Mouse (Mus musculus) forebrain, embryonic 10.5 days (tissue): Measurements from ENCODE around the gene Rnf157. TPM values are rescaled to one million over a fixed set of nuclear protein-coding genes. Genes with fewer than 3 reads are reported as not detected.
A peak's percentile ranks its signal among the peaks of the same experiment; 100 is the strongest.
"Not testable (repeated sequence)": the region's sequence is repeated elsewhere in the genome, so short reads cannot be mapped to it uniquely, and the experiment has no call there.

Experiments
- DNase-seq: peaks from one replicate; pipeline ENCODE4 v3.0.0-alpha.2; 2017; ENCODE audit warnings: low spot score; ENCODE audit errors: extremely low spot score
- H3K27ac ChIP-seq: fragments of 300-500 bp; sonication (generic); 2 replicates; pipeline ENCODE4 v1.5.1; 2016; ENCODE audit warnings: mild to moderate bottlenecking
- H3K27me3 ChIP-seq: fragments of 300-500 bp; sonication (generic); 2 replicates; pipeline ENCODE4 v1.6.1; 2016; ENCODE audit warnings: mild to moderate bottlenecking; ENCODE audit not compliant: poor library complexity, severe bottlenecking
- H3K36me3 ChIP-seq: fragments of 300-500 bp; sonication (generic); replicated peaks from 2 replicates; pipeline ENCODE4 v1.6.1; 2016; ENCODE audit warnings: mild to moderate bottlenecking, moderate library complexity
- H3K4me1 ChIP-seq: fragments of 300-500 bp; sonication (generic); 2 replicates; pipeline ENCODE4 v1.6.1; 2016
- H3K4me3 ChIP-seq: fragments of 300-500 bp; sonication (generic); 2 replicates; pipeline ENCODE4 v1.5.1; 2016; ENCODE audit warnings: mild to moderate bottlenecking, moderate library complexity
- H3K9me3 ChIP-seq: fragments of 300-500 bp; sonication (generic); 2 replicates; pipeline ENCODE4 v1.6.1; 2016; ENCODE audit warnings: mild to moderate bottlenecking, moderate library complexity
- WGBS: fragments of 180-500 bp; shearing (Covaris S2); methylation state at CpG from one replicate; pipeline ENCODE4 v1.1.7; 2016; 5-methylcytosine and 5-hydroxymethylcytosine counted together
- polyA plus RNA-seq: library from polyadenylated mRNA; unstranded; fragments of >200 nt; fragmentation: Nextera tagmentation; extraction: Ambion mirVana; gene quantifications from 2 replicates; pipeline ENCODE4 v1.2.1, GENCODE M21; 2016

Rnf157 gene
- polyA plus RNA-seq, 1 experiment from 2014 or later = 5.7 TPM

GRCm38 (mm10) chr11:116379530-116379929, 33.3 kb downstream of the Rnf157 start:
- Histone ChIP-seq H3K9me3 (no peaks in the 10 kb centered on the region), H3K27ac (no peak overlapping the region), H3K36me3 (no peaks in the 10 kb centered on the region), H3K27me3 (no peaks in the 10 kb centered on the region), H3K4me1 (no peaks in the 10 kb centered on the region), H3K4me3 (no peak overlapping the region)
- WGBS = 87% methylated on average over 6 of the region's 6 CpGs
- no peak for DNase-seq

GRCm38 (mm10) chr11:116376945-116377661, 35.7 kb downstream of the Rnf157 start:
- 78% methylated on average over 7 of the region's 7 CpGs for WGBS
- H3K4me3 ChIP-seq = no peak overlapping the region
- no peaks in the 10 kb centered on the region for H3K9me3 ChIP-seq
- H3K4me1 ChIP-seq = peaks cover 7% of the 10 kb centered on the region; the same call in 1 of the 2 replicates
- no peak for DNase-seq
- H3K27ac ChIP-seq = no peak overlapping the region
- no peaks in the 10 kb centered on the region for H3K36me3 ChIP-seq
- H3K27me3 ChIP-seq = no peaks in the 10 kb centered on the region

- no peak overlapping the region for H3K27ac ChIP-seq
- H3K9me3 ChIP-seq = no peaks in the 10 kb centered on the region
- H3K4me3 ChIP-seq = no peak overlapping the region
- no peak for DNase-seq
- H3K36me3 ChIP-seq = no peaks in the 10 kb centered on the region
- WGBS = 85% methylated on average over 4 of the region's 4 CpGs
- peaks cover 16% of the 10 kb centered on the region for H3K4me1 ChIP-seq
- peaks cover 5% of the 10 kb centered on the region; the same call in 1 of the 2 replicates for H3K27me3 ChIP-seq
Observed at GRCm38 (mm10) chr11:116371894-116372450, 40.9 kb downstream of the Rnf157 start.

GRCm38 (mm10) chr11:116369633-116370032, 43.2 kb downstream of the Rnf157 start:
- no peak overlapping the region for H3K4me3 ChIP-seq
- peaks cover 33% of the 10 kb centered on the region for H3K4me1 ChIP-seq
- H3K9me3 ChIP-seq = no peaks in the 10 kb centered on the region
- no peaks in the 10 kb centered on the region for H3K36me3 ChIP-seq
- no peak overlapping the region for H3K27ac ChIP-seq
- H3K27me3 ChIP-seq = peaks cover 5% of the 10 kb centered on the region; the same call in 1 of the 2 replicates
- WGBS = 81% methylated on average over 5 of the region's 5 CpGs
- no peak for DNase-seq

- peaks cover 5% of the 10 kb centered on the region; the same call in 1 of the 2 replicates for H3K27me3 ChIP-seq
- no peaks in the 10 kb centered on the region for H3K36me3 ChIP-seq
- WGBS = 92% methylated on average over 14 of the region's 14 CpGs
- DNase-seq = no peak
- peaks cover 35% of the 10 kb centered on the region for H3K4me1 ChIP-seq
- H3K27ac ChIP-seq = no peak overlapping the region
- H3K9me3 ChIP-seq = no peaks in the 10 kb centered on the region
- H3K4me3 ChIP-seq = no peak overlapping the region
Observed at GRCm38 (mm10) chr11:116369051-116369450, 43.8 kb downstream of the Rnf157 start.

GRCm38 (mm10) chr11:116368116-116368515, 44.7 kb downstream of the Rnf157 start:
- DNase-seq = peak; percentile 77
- 18% methylated on average over 9 of the region's 9 CpGs for WGBS
- Histone ChIP-seq H3K4me3 (no peak overlapping the region), H3K27ac (no peak overlapping the region), H3K4me1 (peaks cover 35% of the 10 kb centered on the region), H3K27me3 (peaks cover 5% of the 10 kb centered on the region; the same call in 1 of the 2 replicates), H3K9me3 (no peaks in the 10 kb centered on the region), H3K36me3 (no peaks in the 10 kb centered on the region)

GRCm38 (mm10) chr11:116366647-116367046, 46.2 kb downstream of the Rnf157 start:
- WGBS = 93% methylated on average over 1 of the region's 1 CpGs
- Histone ChIP-seq H3K4me3 (no peak overlapping the region), H3K36me3 (no peaks in the 10 kb centered on the region), H3K27me3 (peaks cover 5% of the 10 kb centered on the region; the same call in 1 of the 2 replicates), H3K9me3 (no peaks in the 10 kb centered on the region), H3K4me1 (peaks cover 34% of the 10 kb centered on the region), H3K27ac (no peak overlapping the region)
- DNase-seq = no peak

GRCm38 (mm10) chr11:116366124-116366523, 46.7 kb downstream of the Rnf157 start:
- DNase-seq = no peak
- 86% methylated on average over 2 of the region's 2 CpGs for WGBS
- H3K36me3 ChIP-seq = 0 out of 2 replicates have a peak, but pooled peaks cover 2% of the 10 kb centered on the region
- peaks cover 30% of the 10 kb centered on the region for H3K4me1 ChIP-seq
- H3K4me3 ChIP-seq = no peak overlapping the region
- peaks cover 5% of the 10 kb centered on the region; the same call in 1 of the 2 replicates for H3K27me3 ChIP-seq
- H3K9me3 ChIP-seq = no peaks in the 10 kb centered on the region
- H3K27ac ChIP-seq = no peak overlapping the region

GRCm38 (mm10) chr11:116365432-116365831, 47.4 kb downstream of the Rnf157 start:
- H3K4me1 ChIP-seq = peaks cover 30% of the 10 kb centered on the region
- H3K36me3 ChIP-seq = 0 out of 2 replicates have a peak, but pooled peaks cover 8% of the 10 kb centered on the region
- no peak for DNase-seq
- WGBS = 47% methylated on average over 13 of the region's 13 CpGs
- peaks cover 5% of the 10 kb centered on the region; the same call in 1 of the 2 replicates for H3K27me3 ChIP-seq
- no peak overlapping the region for H3K27ac ChIP-seq
- no peak overlapping the region for H3K4me3 ChIP-seq
- H3K9me3 ChIP-seq = no peaks in the 10 kb centered on the region

- H3K27ac ChIP-seq = no peak overlapping the region
- 74% methylated on average over 11 of the region's 11 CpGs for WGBS
- no peaks in the 10 kb centered on the region for H3K9me3 ChIP-seq
- peaks cover 26% of the 10 kb centered on the region; the same call in 1 of the 2 replicates for H3K36me3 ChIP-seq
- H3K27me3 ChIP-seq = no peaks in the 10 kb centered on the region
- DNase-seq = no peak
- no peak overlapping the region for H3K4me3 ChIP-seq
- peaks cover 31% of the 10 kb centered on the region for H3K4me1 ChIP-seq
Observed at GRCm38 (mm10) chr11:116362015-116362414, 50.8 kb downstream of the Rnf157 start.

- whole genome bisulfite sequencing = 95% methylated on average over 5 of the region's 5 CpGs
- Histone ChIP-seq H3K36me3 (peaks cover 26% of the 10 kb centered on the region; the same call in 1 of the 2 replicates), H3K4me1 (peaks cover 26% of the 10 kb centered on the region)
- not testable (repeated sequence) for DNase-seq, H3K27ac ChIP-seq, H3K4me3 ChIP-seq, H3K9me3 ChIP-seq, H3K27me3 ChIP-seq
Observed at GRCm38 (mm10) chr11:116360915-116361314, 51.9 kb downstream of the Rnf157 start.

GRCm38 (mm10) chr11:116359652-116360051, 53.2 kb downstream of the Rnf157 start:
- no peaks in the 10 kb centered on the region; the same call in 1 of the 2 replicates for H3K9me3 ChIP-seq
- WGBS = 92% methylated on average over 12 of the region's 12 CpGs
- H3K4me1 ChIP-seq = peaks cover 15% of the 10 kb centered on the region
- no peak overlapping the region for H3K27ac ChIP-seq
- H3K27me3 ChIP-seq = peaks cover 4% of the 10 kb centered on the region; the same call in 1 of the 2 replicates
- peaks cover 34% of the 10 kb centered on the region for H3K36me3 ChIP-seq
- no peak overlapping the region for H3K4me3 ChIP-seq
- DNase-seq = no peak
